Mouse (Mus musculus) CH12.LX (cell line): ENCODE data around the gene 4930519G04Rik. TPM values are rescaled to one million over a fixed set of nuclear protein-coding genes. Genes with fewer than 3 reads are reported as not detected.
A peak's percentile ranks its signal among the peaks of the same experiment; 100 is the strongest.

Experiments used
- DNase-seq: peaks from one replicate; pipeline ENCODE4 v3.0.0-alpha.2; 2013; ENCODE audit errors: extremely low read depth
- H3K27ac ChIP-seq: 2 replicates; pipeline ENCODE4 v1.5.1; 2012; ENCODE audit warnings: low read depth, mild to moderate bottlenecking, control low read depth, moderate library complexity; ENCODE audit not compliant: insufficient read depth
- H3K27me3 ChIP-seq: replicated peaks from 2 replicates; pipeline ENCODE3; 2012; ENCODE audit warnings: inconsistent platforms
- H3K36me3 ChIP-seq, 2 experiments: replicated peaks in 1 of 2; 2 replicates each; pipeline versions ENCODE3 to v1.6.1; 2012; ENCODE audit warnings: inconsistent platforms in 1 of 2, low read length in 1 of 2, mild to moderate bottlenecking in 1 of 2, mixed read lengths in 1 of 2, moderate library complexity in 1 of 2; ENCODE audit not compliant: control insufficient read depth in 1 of 2, insufficient read depth in 1 of 2
- H3K4me1 ChIP-seq, 2 experiments: 2 replicates each; pipeline ENCODE4 v1.6.1; 2012; ENCODE audit warnings: inconsistent platforms in 1 of 2, moderate library complexity in 1 of 2; ENCODE audit not compliant: insufficient read depth in 2 of 2, control insufficient read depth in 1 of 2
- H3K4me2 ChIP-seq: 2 replicates; pipeline ENCODE4 v1.6.1; 2012; ENCODE audit warnings: low read depth, mild to moderate bottlenecking, control low read depth; ENCODE audit not compliant: poor library complexity, insufficient read depth, severe bottlenecking
- H3K4me3 ChIP-seq, 3 experiments: fragments of 150-350 bp in 1 of 3; sonication (generic) in 1 of 3; replicated peaks in 1 of 3; 2 replicates each; pipeline versions ENCODE3 to v1.5.1; 2011 to 2012; ENCODE audit warnings: low read depth in 2 of 3, low read length in 2 of 3, mild to moderate bottlenecking in 2 of 3, moderate library complexity in 2 of 3, control low read depth in 1 of 3, improper control_type of control experiment in 1 of 3, inconsistent platforms in 1 of 3, mixed read lengths in 1 of 3; ENCODE audit not compliant: poor library complexity in 1 of 3
- H3K79me2 ChIP-seq: replicated peaks from 2 replicates; pipeline ENCODE4 v1.6.1; 2012; ENCODE audit warnings: mild to moderate bottlenecking, moderate library complexity; ENCODE audit not compliant: control insufficient read depth, poor library complexity, insufficient read depth, severe bottlenecking; ENCODE audit errors: extremely low read depth
- H3K9ac ChIP-seq: 2 replicates; pipeline ENCODE4 v1.6.1; 2012; ENCODE audit warnings: low read depth, mild to moderate bottlenecking, control low read depth, moderate library complexity; ENCODE audit not compliant: insufficient read depth
- H3K9me3 ChIP-seq: replicated peaks from 2 replicates; pipeline ENCODE3; 2012; ENCODE audit warnings: low read length, inconsistent platforms, mixed read lengths
- BHLHE40 ChIP-seq: IDR thresholded peaks from 2 replicates; pipeline ENCODE4 v1.6.1; 2011; ENCODE audit warnings: mild to moderate bottlenecking, low read depth, low read length, improper control_type of control experiment
- CHD1 ChIP-seq: IDR thresholded peaks from 2 replicates; pipeline ENCODE4 v1.6.1; 2012; ENCODE audit warnings: low read depth, low read length, improper control_type of control experiment, inconsistent platforms
- CHD2 ChIP-seq: IDR thresholded peaks from 2 replicates; pipeline ENCODE4 v1.6.1; 2011; ENCODE audit warnings: low read length, improper control_type of control experiment
- CTCF ChIP-seq, 2 experiments: IDR thresholded peaks in 1 of 2; conservative IDR thresholded peaks in 1 of 2; 2 replicates each; pipeline ENCODE4 v1.5.1; 2011 to 2012; ENCODE audit warnings: low read depth in 2 of 2, low read length in 2 of 2, improper control_type of control experiment in 1 of 2, inconsistent platforms in 1 of 2, mild to moderate bottlenecking in 1 of 2, moderate library complexity in 1 of 2
- E2F4 ChIP-seq: IDR thresholded peaks from 2 replicates; pipeline ENCODE4 v1.6.1; 2011; ENCODE audit warnings: low read depth, low read length, improper control_type of control experiment; ENCODE audit not compliant: insufficient replicate concordance
- ELF1 ChIP-seq: IDR thresholded peaks from 2 replicates; pipeline ENCODE4 v1.6.1; 2014; ENCODE audit warnings: low read depth, mild to moderate bottlenecking, inconsistent platforms, low read length, improper control_type of control experiment
- EP300 ChIP-seq: IDR thresholded peaks from 2 replicates; pipeline ENCODE4 v1.6.1; 2011; ENCODE audit warnings: low read length, improper control_type of control experiment
- ETS1 ChIP-seq: conservative IDR thresholded peaks from 2 replicates; pipeline ENCODE4 v1.6.1; 2012; ENCODE audit warnings: low read depth, mild to moderate bottlenecking, inconsistent platforms, low read length, improper control_type of control experiment, moderate library complexity
- GABPA ChIP-seq: IDR thresholded peaks from 2 replicates; pipeline ENCODE4 v1.6.1; 2012; ENCODE audit warnings: low read depth, low read length, improper control_type of control experiment, inconsistent platforms; ENCODE audit not compliant: insufficient replicate concordance
- HCFC1 ChIP-seq: IDR thresholded peaks from 2 replicates; pipeline ENCODE4 v1.6.1; 2012; ENCODE audit warnings: low read depth, mild to moderate bottlenecking, inconsistent platforms, low read length, improper control_type of control experiment
- IRF4 ChIP-seq: IDR thresholded peaks from 2 replicates; pipeline ENCODE4 v1.6.1; 2014; ENCODE audit warnings: low read depth, mild to moderate bottlenecking, inconsistent platforms, low read length, improper control_type of control experiment
- JUN ChIP-seq: IDR thresholded peaks from 2 replicates; pipeline ENCODE4 v1.6.1; 2011; ENCODE audit warnings: low read depth, mild to moderate bottlenecking, low read length, improper control_type of control experiment, moderate library complexity; ENCODE audit not compliant: insufficient read depth
- JUND ChIP-seq: conservative IDR thresholded peaks from 2 replicates; pipeline ENCODE4 v1.6.1; 2011; ENCODE audit warnings: low read depth, low read length, improper control_type of control experiment
- KAT2A ChIP-seq: IDR thresholded peaks from 2 replicates; pipeline ENCODE4 v1.6.1; 2012; ENCODE audit warnings: low read length, improper control_type of control experiment, inconsistent platforms; ENCODE audit not compliant: insufficient replicate concordance
- MAFK ChIP-seq: IDR thresholded peaks from 2 replicates; pipeline ENCODE4 v1.6.1; 2011; ENCODE audit warnings: low read length, improper control_type of control experiment; ENCODE audit not compliant: insufficient replicate concordance
- MAX ChIP-seq: IDR thresholded peaks from 2 replicates; pipeline ENCODE4 v1.6.1; 2011; ENCODE audit warnings: low read length, improper control_type of control experiment
- MAZ ChIP-seq: IDR thresholded peaks from 2 replicates; pipeline ENCODE4 v1.6.1; 2012; ENCODE audit warnings: low read depth, mild to moderate bottlenecking, inconsistent platforms, low read length, improper control_type of control experiment, moderate library complexity
- MEF2A ChIP-seq: IDR thresholded peaks from 2 replicates; pipeline ENCODE4 v1.6.1; 2014; ENCODE audit warnings: low read depth, mild to moderate bottlenecking, inconsistent platforms, low read length, improper control_type of control experiment, borderline replicate concordance
- MXI1 ChIP-seq: IDR thresholded peaks from 2 replicates; pipeline ENCODE4 v1.6.1; 2011; ENCODE audit warnings: mild to moderate bottlenecking, low read depth, low read length, improper control_type of control experiment
- MYC ChIP-seq: IDR thresholded peaks from 2 replicates; pipeline ENCODE4 v1.6.1; 2011; ENCODE audit warnings: low read depth, mild to moderate bottlenecking, improper control_type of control experiment, low read length
- NELFE ChIP-seq: IDR thresholded peaks from 2 replicates; pipeline ENCODE4 v1.6.1; 2011; ENCODE audit warnings: low read depth, low read length, improper control_type of control experiment
- NRF1 ChIP-seq: IDR thresholded peaks from 2 replicates; pipeline ENCODE4 v1.6.1; 2014; ENCODE audit warnings: low read depth, mild to moderate bottlenecking, inconsistent platforms, low read length, improper control_type of control experiment, moderate library complexity
- PAX5 ChIP-seq: IDR thresholded peaks from 2 replicates; pipeline ENCODE4 v1.6.1; 2012; ENCODE audit warnings: low read length, inconsistent platforms, mixed read lengths
- POLR2A ChIP-seq: IDR thresholded peaks from 2 replicates; pipeline ENCODE4 v1.6.1; 2011; ENCODE audit warnings: low read depth, mild to moderate bottlenecking, improper control_type of control experiment, low read length
- POLR2AphosphoS2 ChIP-seq: IDR thresholded peaks from 2 replicates; pipeline ENCODE4 v1.6.1; 2011; ENCODE audit warnings: low read depth, low read length, improper control_type of control experiment
- RAD21 ChIP-seq: IDR thresholded peaks from 2 replicates; pipeline ENCODE4 v1.6.1; 2011; ENCODE audit warnings: low read depth, mild to moderate bottlenecking, low read length, improper control_type of control experiment, moderate library complexity
- RCOR1 ChIP-seq: conservative IDR thresholded peaks from 2 replicates; pipeline ENCODE4 v1.6.1; 2012; ENCODE audit warnings: low read depth, mild to moderate bottlenecking, inconsistent platforms, low read length, improper control_type of control experiment
- SIN3A ChIP-seq: IDR thresholded peaks from 2 replicates; pipeline ENCODE4 v1.6.1; 2012; ENCODE audit warnings: low read length, improper control_type of control experiment, inconsistent platforms
- SMC3 ChIP-seq: IDR thresholded peaks from 2 replicates; pipeline ENCODE4 v1.6.1; 2011; ENCODE audit warnings: low read depth, low read length, improper control_type of control experiment
- TBP ChIP-seq: conservative IDR thresholded peaks from 2 replicates; pipeline ENCODE4 v1.6.1; 2011; ENCODE audit warnings: low read depth, low read length, improper control_type of control experiment
- TCF12 ChIP-seq: IDR thresholded peaks from 2 replicates; pipeline ENCODE4 v1.6.1; 2014; ENCODE audit warnings: low read depth, mild to moderate bottlenecking, inconsistent platforms, low read length, improper control_type of control experiment
- UBTF ChIP-seq: IDR thresholded peaks from 2 replicates; pipeline ENCODE4 v1.6.1; 2012; ENCODE audit warnings: low read depth, mild to moderate bottlenecking, inconsistent platforms, low read length, improper control_type of control experiment, moderate library complexity
- USF1 ChIP-seq: IDR thresholded peaks from 2 replicates; pipeline ENCODE4 v1.6.1; 2014; ENCODE audit warnings: low read depth, mild to moderate bottlenecking, inconsistent platforms, low read length, improper control_type of control experiment
- USF2 ChIP-seq: conservative IDR thresholded peaks from 2 replicates; pipeline ENCODE4 v1.6.1; 2011; ENCODE audit warnings: low read depth, low read length, improper control_type of control experiment
- ZC3H11A ChIP-seq: IDR thresholded peaks from 2 replicates; pipeline ENCODE4 v1.6.1; 2012; ENCODE audit warnings: low read depth, mild to moderate bottlenecking, inconsistent platforms, low read length, improper control_type of control experiment
- ZKSCAN1 ChIP-seq: IDR thresholded peaks from 2 replicates; pipeline ENCODE4 v1.6.1; 2012; ENCODE audit warnings: low read depth, inconsistent platforms, low read length, improper control_type of control experiment, borderline replicate concordance
- ZMIZ1 ChIP-seq: IDR thresholded peaks from 2 replicates; pipeline ENCODE4 v1.6.1; 2012; ENCODE audit warnings: low read depth, mild to moderate bottlenecking, inconsistent platforms, low read length, improper control_type of control experiment
- ZNF384 ChIP-seq: IDR thresholded peaks from 2 replicates; pipeline ENCODE4 v1.6.1; 2012; ENCODE audit warnings: low read depth, low read length, improper control_type of control experiment, inconsistent platforms
- dilution Hi-C: fragments of 300-500 bp; cut with MboI; formaldehyde crosslinking; loops from 2 replicates; pipeline ENCODE4 v1.14.3; 2020; ENCODE audit warnings: low sequenced_read_pairs; ENCODE audit not compliant: extremely low pct_unique_long_range_greater_than_20kb, extremely low pct_ligation_motif_present
- in situ Hi-C: fragments of 300-500 bp; cut with MboI; formaldehyde crosslinking; loops from 3 replicates; pipeline ENCODE4 v1.14.3; 2019; ENCODE audit warnings: low sequenced_read_pairs, low pct_ligation_motif_present, low pct_unique_long_range_greater_than_20kb, mixed read lengths
- polyA plus RNA-seq: library from polyadenylated mRNA; unstranded; fragments of >175 nt; gene quantifications from 2 replicates; pipeline ENCODE4 v1.2.1, GENCODE M21; 2012; ENCODE audit warnings: low read depth; ENCODE audit not compliant: insufficient read length
- total RNA-seq, 2 experiments: library from RNA; depleted of rRNA; stranded (reverse); fragments of 300-350 nt in 1 of 2; fragments of >200 nt in 1 of 2; gene quantifications; 2 replicates each; pipeline ENCODE4 v1.2.3; 2012 to 2014

4930519G04Rik gene
- total and polyA plus RNA-seq, 3 experiments = not detected

DNA sequence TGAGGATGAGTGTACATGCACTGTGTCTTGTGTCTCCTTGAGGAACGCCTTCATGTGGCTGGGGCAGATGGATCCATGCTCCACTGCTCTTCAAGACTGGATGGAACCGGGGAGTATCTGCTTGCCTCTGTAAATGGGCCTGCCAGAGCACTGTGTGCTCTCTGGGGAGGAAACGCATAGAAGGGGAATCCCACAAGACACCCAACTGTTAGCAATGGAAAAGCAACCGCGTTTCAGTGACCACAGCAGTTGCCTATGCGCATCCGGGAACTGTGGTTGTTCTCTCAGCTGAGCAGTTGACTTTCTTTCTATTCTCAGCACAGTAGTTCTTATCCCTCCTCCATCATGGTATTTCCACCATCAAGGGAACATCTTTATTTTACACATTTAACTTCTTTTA, 11.3 kb downstream of the 4930519G04Rik start:
- H3K9ac ChIP-seq = no peak overlapping the region
- no peaks in the 10 kb centered on the region for H3K36me3 ChIP-seq
- in situ Hi-C loops = no loop called here
- peak; percentile 94 for DNase-seq
- no peak overlapping the region for H3K27ac ChIP-seq
- no peaks in the 10 kb centered on the region for H3K27me3 ChIP-seq
- H3K4me1 ChIP-seq = peaks cover 9 to 35% of the 10 kb centered on the region in 2 experiments
- H3K79me2 ChIP-seq = no peaks in the 10 kb centered on the region
- no peak overlapping the region for H3K4me3 ChIP-seq
- peaks cover 31% of the 10 kb centered on the region for H3K9me3 ChIP-seq
- peak overlapping the region; percentile 25 for H3K4me2 ChIP-seq
- dilution Hi-C loops = no loop called here
- TF ChIP-seq GABPA (no peak), ETS1 (peak; percentile 96), USF1 (no peak), NELFE (no peak; the same call in 1 of the 2 replicates), PAX5 (no peak), HCFC1 (no peak), RAD21 (no peak), TCF12 (peak; percentile 82), MXI1 (no peak), CHD1 (no peak), SMC3 (peak; percentile 13; the same call in 1 of the 2 replicates), MAFK (peak; percentile 37; the same call in 1 of the 2 replicates), TBP (no peak), ZMIZ1 (peak; percentile 41; the same call in 1 of the 2 replicates), MAX (peak; percentile 76), JUND (0 out of 2 replicates have a peak, but pooled peaks have one; percentile 21), POLR2AphosphoS2 (no peak), CHD2 (peak; percentile 46; the same call in 1 of the 2 replicates), ELF1 (peak; percentile 69), IRF4 (peak; percentile 84), E2F4 (0 out of 2 replicates have a peak, but pooled peaks have one; percentile 32), MAZ (no peak), ZKSCAN1 (no peak), RCOR1 (peak; percentile 60; the same call in 1 of the 2 replicates), USF2 (no peak), EP300 (peak; percentile 91), MYC (peak; percentile 78), CTCF (conservative IDR thresholded peaks at IDR 0.05 in 1 of 2, IDR thresholded peaks at IDR 0.05 in 1 of 2; ENCODE audit: low read depth in 2 of 2, low read length in 2 of 2) (no peak), POLR2A (no peak), BHLHE40 (peak; percentile 79), NRF1 (peak; percentile 50), SIN3A (peak; percentile 88), JUN (peak; percentile 22; the same call in 1 of the 2 replicates), UBTF (0 out of 2 replicates have a peak, but pooled peaks have one; percentile 42), ZC3H11A (no peak), KAT2A (0 out of 2 replicates have a peak, but pooled peaks have one; percentile 42), MEF2A (peak; percentile 93), ZNF384 (no peak)
